ENCODE assay signal across 8 mouse cellular contexts in the genomic region with DNA sequence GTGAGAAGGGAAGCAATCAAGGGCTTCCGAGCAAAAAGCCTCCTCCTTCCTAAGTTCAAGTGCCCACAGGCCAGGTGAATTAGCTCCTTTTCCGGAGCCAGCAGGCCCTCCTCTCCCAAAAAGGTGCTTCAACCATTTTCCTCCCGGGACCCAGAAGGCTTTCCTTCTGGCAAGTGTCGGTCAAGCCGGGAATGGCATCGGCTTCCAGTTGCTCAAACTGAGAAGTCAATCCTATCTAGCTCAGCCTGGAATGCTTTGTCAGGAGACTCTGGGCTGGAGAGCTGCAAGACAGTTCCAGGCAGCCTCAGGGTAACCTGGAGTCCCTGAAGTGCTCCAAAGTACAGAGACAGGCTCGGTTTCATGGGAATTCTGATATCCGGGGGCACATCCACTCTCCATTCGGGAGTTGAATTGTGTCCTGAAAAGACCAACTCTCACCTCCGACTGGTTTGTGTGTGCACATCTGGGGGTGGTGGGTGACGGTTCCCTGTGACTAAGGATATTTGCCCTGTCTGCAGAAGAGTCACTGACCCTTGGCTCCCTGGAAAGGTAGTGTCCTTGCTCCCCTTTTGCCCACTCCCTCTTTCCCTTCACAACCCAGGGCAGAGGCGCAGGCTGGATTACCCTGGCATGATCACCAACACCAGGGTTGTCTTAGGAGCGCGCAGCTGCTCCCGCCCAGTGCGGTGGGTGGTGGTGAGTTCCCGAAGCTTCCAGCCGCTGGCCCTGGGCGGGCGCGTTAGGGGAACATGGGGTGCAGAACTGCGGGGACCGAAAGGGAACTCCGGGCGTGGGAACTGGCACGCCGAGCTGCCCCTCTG. TPM values are rescaled to one million over a fixed set of nuclear protein-coding genes. Genes with fewer than 3 reads are reported as not detected.
DNase-seq lines count a peak whose midpoint lies in the region; ATAC-seq and TF ChIP-seq lines count a peak whose summit lies in the region.

No protein-coding gene starts in this region.

- H3K27me3 ChIP-seq in heart, embryonic 16.5 days (ENCODE audit: control insufficient read depth, insufficient read depth, low read length) = peaks cover 19% of the 10 kb centered on the region
- H3K27me3 ChIP-seq in limb, embryonic 11.5 days (ENCODE audit: control insufficient read depth, insufficient read depth, low read length) = peaks cover 32% of the 10 kb centered on the region

- peak overlapping the region; percentile 86 for H3K4me3 ChIP-seq in layer of hippocampus, adult 2 months
- H3K4me3 ChIP-seq in heart, embryonic 16.5 days (ENCODE audit: low read length) = peak overlapping the region; percentile 62
- H3K4me3 ChIP-seq in limb, embryonic 11.5 days (ENCODE audit: low read depth, low read length) = peak overlapping the region; percentile 38

- peak overlapping the region; percentile 92 for H3K4me2 ChIP-seq in heart, embryonic 16.5 days (ENCODE audit: low read depth, low read length)
- peak overlapping the region; percentile 37 for H3K4me2 ChIP-seq in limb, embryonic 11.5 days (ENCODE audit: low read depth, severe bottlenecking)

- H3K4me1 ChIP-seq in heart, embryonic 16.5 days (ENCODE audit: control insufficient read depth, insufficient read depth, low read length) = peaks cover 7% of the 10 kb centered on the region; the same call in 1 of the 2 replicates
- H3K4me1 ChIP-seq in limb, embryonic 11.5 days (ENCODE audit: control insufficient read depth, insufficient read depth, low read length) = 0 out of 2 replicates have a peak, but pooled peaks cover 3% of the 10 kb centered on the region

- TF ChIP-seq CTCF in layer of hippocampus, adult 2 months (conservative IDR thresholded peaks at IDR 0.05) = no peak

- ATAC-seq in heart, embryonic 16.5 days (replicated peaks; ENCODE audit: extremely low read depth, insufficient read depth, low FRiP score) = no peak
- no peak for ATAC-seq in limb, embryonic 11.5 days (ENCODE audit: insufficient number of reproducible peaks, low FRiP score, low TSS enrichment, low read depth)

- WGBS in heart, embryonic 16.5 days = 9% methylated on average over 27 of the region's 27 CpGs
- 6% methylated on average over 27 of the region's 27 CpGs for WGBS in limb, embryonic 11.5 days

- H3K9me3 ChIP-seq in heart, embryonic 16.5 days (replicated peaks; ENCODE audit: control insufficient read depth, low read length) = no peaks in the 10 kb centered on the region
- H3K9me3 ChIP-seq in limb, embryonic 11.5 days (ENCODE audit: control insufficient read depth, low read length) = no peaks in the 10 kb centered on the region

- DNase-seq in layer of hippocampus, adult 2 months (ENCODE audit: low spot score in 2 of 2) = peak in 1 of 2 experiments; percentile 15
- DNase-seq in layer of hippocampus, adult 9-11 months = no peak
- DNase-seq in embryo, embryonic 10 days (ENCODE audit: low spot score) = peak; percentile 8
- peak; percentile 32 for DNase-seq in limb, embryonic 11.5 days (ENCODE audit: low spot score)
- DNase-seq in neural tube, embryonic 10.5 days (ENCODE audit: extremely low spot score, low spot score) = peak; percentile 31
- no peak for DNase-seq in thymus, postnatal 0 days (ENCODE audit: low spot score)
- no peak for DNase-seq in adrenal gland, adult 2 months

- H3K9ac ChIP-seq in heart, embryonic 16.5 days (ENCODE audit: low read length) = peak overlapping the region; percentile 73
- H3K9ac ChIP-seq in limb, embryonic 11.5 days (ENCODE audit: low read length) = no peak overlapping the region

- H3K36me3 ChIP-seq in heart, embryonic 16.5 days (ENCODE audit: control insufficient read depth, insufficient read depth) = no peaks in the 10 kb centered on the region
- H3K36me3 ChIP-seq in limb, embryonic 11.5 days (ENCODE audit: control insufficient read depth, insufficient read depth, low read length) = no peaks in the 10 kb centered on the region

- H3K27ac ChIP-seq in layer of hippocampus, adult 2 months = peak overlapping the region; percentile 98
- H3K27ac ChIP-seq in heart, embryonic 16.5 days (ENCODE audit: low read length) = no peak overlapping the region
- H3K27ac ChIP-seq in limb, embryonic 11.5 days (replicated peaks; ENCODE audit: low read depth, low read length) = no peak overlapping the region

RNA-seq across cellular contexts. Expression of gene Fam84a, which starts 2.6 kb away (rescaled TPM):
- total RNA-seq in layer of hippocampus, adult 2 months (2021) = 10 to 100 TPM; 93.3 to 98.0 TPM
- 2.2 and 2.5 TPM in 2 replicates for polyA plus RNA-seq in heart, embryonic 16.5 days (2015; fragmentation: Nextera tagmentation; extraction: Ambion mirVana)
- polyA plus RNA-seq in limb, embryonic 11.5 days (2014; fragmentation: Nextera tagmentation; extraction: Ambion mirVana) = 5.2 and 5.4 TPM in 2 replicates
- 1.9 and 2.3 TPM in 2 replicates for polyA plus RNA-seq in thymus, postnatal 0 days (2015; fragmentation: Nextera tagmentation; extraction: Ambion mirVana)
- total RNA-seq in adrenal gland, adult 2 months (2021) = 10 to 100 TPM in 1 of 2 experiments, 1 to 10 TPM in 1; 2.0 to 12.9 TPM
- 9.2 and 15.0 TPM in 2 replicates for polyA plus RNA-seq in adrenal gland, adult 2 months (2012; rRNA removed)

Comparison
In these comparisons a context has a peak if more than half of its experiments do, and no peak if none do; other contexts are left out.
1. DNase-seq: peak in embryo, embryonic 10 days (single experiment), limb, embryonic 11.5 days (single experiment) and neural tube, embryonic 10.5 days (single experiment); none in layer of hippocampus, adult 9-11 months (single experiment), thymus, postnatal 0 days (single experiment) and adrenal gland, adult 2 months (single experiment).
2. Peak in every context shown above with its lines, with median percentiles within 50 percentile points of each other: H3K4me3 ChIP-seq.